Mouse (Mus musculus) urinary bladder, adult 2 months (tissue): Measurements from ENCODE around the gene Lamc3. TPM values are rescaled to one million over a fixed set of nuclear protein-coding genes. Genes with fewer than 3 reads are reported as not detected.

Experiments used
- DNase-seq: peaks from one replicate; pipeline ENCODE4 v3.0.0; 2022; ENCODE audit warnings: low spot score
- polyA plus RNA-seq: library from polyadenylated mRNA; depleted of rRNA; stranded (reverse); fragments of >200 nt; gene quantifications from 2 replicates; pipeline ENCODE4 v1.2.3, GENCODE M21; 2012; rRNA removed

Lamc3 gene
- 2.8 and 4.1 TPM in 2 replicates for polyA plus RNA-seq

- no peak for DNase-seq
Measured at GRCm38 (mm10) chr2:31887030-31887429, at the start of gene Lamc3. Gene Lamc3 (plus strand): TSS chr2:31887291.

- no peak for DNase-seq
Measured at GRCm38 (mm10) chr2:31838868-31839267, 48.2 kb upstream of the Lamc3 start.

- DNase-seq: no peak
Measured at GRCm38 (mm10) chr2:31844729-31845136, 42.4 kb upstream of the Lamc3 start.

GRCm38 (mm10) chr2:31845512-31845895 is 41.6 kb upstream of the Lamc3 start:
- no peak for DNase-seq

- DNase-seq: no peak
Measured at GRCm38 (mm10) chr2:31845896-31846691, 41.0 kb upstream of the Lamc3 start, which contains the start of gene Fibcd1. Gene Fibcd1 (minus strand): TSS chr2:31846005.

GRCm38 (mm10) chr2:31846692-31847660 is 40.1 kb upstream of the Lamc3 start:
- DNase-seq: no peak

- no peak for DNase-seq
Measured at GRCm38 (mm10) chr2:31847908-31848307, 39.2 kb upstream of the Lamc3 start.

- DNase-seq: no peak
Measured at GRCm38 (mm10) chr2:31850141-31850540, 37.0 kb upstream of the Lamc3 start.

GRCm38 (mm10) chr2:31855991-31856390 is 31.1 kb upstream of the Lamc3 start:
- no peak for DNase-seq

GRCm38 (mm10) chr2:31857180-31857579 is 29.9 kb upstream of the Lamc3 start:
- DNase-seq: no peak

- no peak for DNase-seq
Measured at GRCm38 (mm10) chr2:31858500-31858899, 28.6 kb upstream of the Lamc3 start.

- DNase-seq: no peak
Measured at GRCm38 (mm10) chr2:31862919-31863318, 24.2 kb upstream of the Lamc3 start.

- no peak for DNase-seq
Measured at GRCm38 (mm10) chr2:31863766-31864165, 23.3 kb upstream of the Lamc3 start.

GRCm38 (mm10) chr2:31864891-31865290 is 22.2 kb upstream of the Lamc3 start:
- no peak for DNase-seq

- no peak for DNase-seq
Measured at GRCm38 (mm10) chr2:31865322-31865721, 21.8 kb upstream of the Lamc3 start.

GRCm38 (mm10) chr2:31865794-31866193 is 21.3 kb upstream of the Lamc3 start:
- DNase-seq: no peak

GRCm38 (mm10) chr2:31867773-31868537 is 19.1 kb upstream of the Lamc3 start:
- DNase-seq: no peak

- DNase-seq: no peak
Measured at GRCm38 (mm10) chr2:31868538-31869164, 18.4 kb upstream of the Lamc3 start.

GRCm38 (mm10) chr2:31869692-31870091 is 17.4 kb upstream of the Lamc3 start:
- DNase-seq: no peak

GRCm38 (mm10) chr2:31870683-31871082 is 16.4 kb upstream of the Lamc3 start:
- no peak for DNase-seq

- no peak for DNase-seq
Measured at GRCm38 (mm10) chr2:31874290-31874855, 12.7 kb upstream of the Lamc3 start.
